8 mouse cellular contexts compared by ENCODE assay signal in genomic region chr7:29908130-29908950, GRCm38 (mm10). TPM values are rescaled to one million over a fixed set of nuclear protein-coding genes. Genes with fewer than 3 reads are reported as not detected.
A peak's percentile ranks its signal among the peaks of the same experiment; 100 is the strongest.
DNase-seq lines count a peak whose midpoint lies in the region; ATAC-seq and TF ChIP-seq lines count a peak whose summit lies in the region.

Zfp383 (plus strand) TSS chr7:29908223.

- under 1% methylated on average over 33 of the region's 33 CpGs for WGBS in forebrain, embryonic 16.5 days
- under 1% methylated on average over 33 of the region's 33 CpGs for WGBS in lung, embryonic 14.5 days
- 0% methylated on average over 33 of the region's 33 CpGs for WGBS in olfactory bulb, adult 2 months
- 2% methylated on average over 33 of the region's 33 CpGs for WGBS in thymus, adult 2 months

- ATAC-seq in forebrain, embryonic 16.5 days = peak; percentile 88
- peak; percentile 88 for ATAC-seq in lung, embryonic 14.5 days (ENCODE audit: insufficient read depth)

- peak within 1 kb of the TSS; percentile 59 for H3K4me2 ChIP-seq in forebrain, embryonic 16.5 days (ENCODE audit: low read length)
- peak within 1 kb of the TSS; percentile 75 for H3K4me2 ChIP-seq in lung, embryonic 14.5 days

- H3K36me3 ChIP-seq in MEL (ENCODE audit: control insufficient read depth in 1 of 2, insufficient read depth in 2 of 2, low read length in 2 of 2) = no peaks in the 10 kb centered on the region; a peak in 1 of 4 replicates
- peaks cover 9% of the 10 kb centered on the region for H3K36me3 ChIP-seq in forebrain, embryonic 16.5 days (ENCODE audit: control insufficient read depth, insufficient read depth)
- peaks cover 30% of the 10 kb centered on the region for H3K36me3 ChIP-seq in lung, embryonic 14.5 days (ENCODE audit: insufficient read depth)
- no peaks in the 10 kb centered on the region for H3K36me3 ChIP-seq in thymus, adult 2 months (ENCODE audit: control insufficient read depth, insufficient read depth, low read length)

- TF ChIP-seq EP300 in MEL (IDR thresholded peaks at IDR 0.05; ENCODE audit: low read depth in 1 of 2, low read length in 2 of 2) = no peak

- no peaks in the 10 kb centered on the region for H3K27me3 ChIP-seq in MEL (ENCODE audit: control insufficient read depth in 1 of 2, insufficient read depth in 2 of 2, low read length in 2 of 2)
- H3K27me3 ChIP-seq in forebrain, embryonic 16.5 days (replicated peaks; ENCODE audit: control insufficient read depth, insufficient read depth, low read length) = no peaks in the 10 kb centered on the region
- no peaks in the 10 kb centered on the region for H3K27me3 ChIP-seq in lung, embryonic 14.5 days (ENCODE audit: insufficient read depth, low read length)
- H3K27me3 ChIP-seq in thymus, adult 2 months (ENCODE audit: control insufficient read depth, insufficient read depth, low read length) = no peaks in the 10 kb centered on the region

- TF ChIP-seq RAD21 in MEL (IDR thresholded peaks at IDR 0.05; ENCODE audit: low read depth, low read length) = no peak

- H3K4me3 ChIP-seq in MEL (ENCODE audit: control insufficient read depth in 1 of 2, insufficient read depth in 1 of 2, low read depth in 2 of 2, low read length in 2 of 2) = peak within 1 kb of the TSS; percentile 53 to 82
- H3K4me3 ChIP-seq in forebrain, embryonic 16.5 days (replicated peaks; ENCODE audit: low read length) = peak within 1 kb of the TSS; percentile 69
- H3K4me3 ChIP-seq in layer of hippocampus, adult 2 months = peak within 1 kb of the TSS; percentile 76
- peak within 1 kb of the TSS; percentile 70 for H3K4me3 ChIP-seq in lung, embryonic 14.5 days (ENCODE audit: low read depth, low read length)
- H3K4me3 ChIP-seq in olfactory bulb, adult 2 months (ENCODE audit: insufficient read depth, low read depth, low read length) = peak within 1 kb of the TSS; percentile 83
- peak within 1 kb of the TSS; percentile 51 for H3K4me3 ChIP-seq in thymus, adult 2 months (ENCODE audit: control insufficient read depth, insufficient read depth, low read length)

- peaks cover 0 to 5% of the 10 kb centered on the region in 2 experiments; a peak in 1 of 4 replicates for H3K4me1 ChIP-seq in MEL (ENCODE audit: control insufficient read depth in 1 of 2, insufficient read depth in 2 of 2, low read length in 2 of 2)
- H3K4me1 ChIP-seq in forebrain, embryonic 16.5 days (replicated peaks; ENCODE audit: control insufficient read depth, insufficient read depth, low read length) = peaks cover 21% of the 10 kb centered on the region
- H3K4me1 ChIP-seq in lung, embryonic 14.5 days (ENCODE audit: insufficient read depth) = no peaks in the 10 kb centered on the region
- H3K4me1 ChIP-seq in olfactory bulb, adult 2 months (ENCODE audit: control insufficient read depth, insufficient read depth, low read length) = peaks cover 3% of the 10 kb centered on the region; the same call in 1 of the 2 replicates
- H3K4me1 ChIP-seq in thymus, adult 2 months (replicated peaks; ENCODE audit: control insufficient read depth, insufficient read depth, low read length) = peaks cover 4% of the 10 kb centered on the region; the same call in 1 of the 2 replicates

- H3K27ac ChIP-seq in MEL (ENCODE audit: control insufficient read depth, low read depth, low read length) = peak within 1 kb of the TSS; percentile 70
- H3K27ac ChIP-seq in forebrain, embryonic 16.5 days (ENCODE audit: low read length) = peak within 1 kb of the TSS; percentile 99
- H3K27ac ChIP-seq in layer of hippocampus, adult 2 months = peak within 1 kb of the TSS; percentile 98
- peak within 1 kb of the TSS; percentile 87 for H3K27ac ChIP-seq in lung, embryonic 14.5 days (ENCODE audit: low read depth)
- peak within 1 kb of the TSS; percentile 97 for H3K27ac ChIP-seq in olfactory bulb, adult 2 months (ENCODE audit: insufficient read depth, low read depth, low read length)
- peak within 1 kb of the TSS; percentile 51; the same call in 1 of the 2 replicates for H3K27ac ChIP-seq in thymus, adult 2 months (ENCODE audit: control insufficient read depth, insufficient read depth, low read length)

- H3K9me3 ChIP-seq in MEL (replicated peaks; ENCODE audit: insufficient read depth, low read length) = no peaks in the 10 kb centered on the region
- no peaks in the 10 kb centered on the region for H3K9me3 ChIP-seq in forebrain, embryonic 16.5 days (ENCODE audit: control insufficient read depth, low read length)
- no peaks in the 10 kb centered on the region for H3K9me3 ChIP-seq in lung, embryonic 14.5 days (ENCODE audit: low read depth, low read length)

- no peaks in the 10 kb centered on the region for H3K79me2 ChIP-seq in MEL (ENCODE audit: control insufficient read depth, insufficient read depth, low read length, poor library complexity)

- H3K9ac ChIP-seq in MEL (ENCODE audit: control insufficient read depth, low read depth, low read length, poor library complexity, severe bottlenecking) = peak within 1 kb of the TSS; percentile 63
- peak within 1 kb of the TSS; percentile 74 for H3K9ac ChIP-seq in forebrain, embryonic 16.5 days (replicated peaks; ENCODE audit: low read depth, low read length)
- H3K9ac ChIP-seq in lung, embryonic 14.5 days = peak within 1 kb of the TSS; percentile 77

- TF ChIP-seq CTCF in MEL (IDR thresholded peaks at IDR 0.05 in 2 of 3, conservative IDR thresholded peaks at IDR 0.05 in 1 of 3; ENCODE audit: control insufficient read depth in 1 of 3, insufficient read depth in 1 of 3, low read depth in 2 of 3, low read length in 3 of 3, poor library complexity in 1 of 3, severe bottlenecking in 1 of 3) = no peak
- TF ChIP-seq CTCF in layer of hippocampus, adult 2 months (conservative IDR thresholded peaks at IDR 0.05) = 0 out of 2 replicates have a peak, but pooled peaks have one; percentile 3
- no peak for TF ChIP-seq CTCF in lung, embryonic 14.5 days (IDR thresholded peaks at IDR 0.05; ENCODE audit: low read depth)
- TF ChIP-seq CTCF in olfactory bulb, adult 2 months (IDR thresholded peaks at IDR 0.05; ENCODE audit: insufficient read depth, low read depth, low read length) = no peak
- TF ChIP-seq CTCF in thymus, adult 2 months (IDR thresholded peaks at IDR 0.05; ENCODE audit: borderline replicate concordance, control insufficient read depth, extremely low read depth, insufficient read depth, low read length, poor library complexity) = no peak

- TF ChIP-seq POLR2A in MEL (IDR thresholded peaks at IDR 0.05; ENCODE audit: control insufficient read depth in 1 of 2, insufficient read depth in 1 of 2, low read depth in 1 of 2, low read length in 2 of 2, poor library complexity in 1 of 2) = no peak
- TF ChIP-seq POLR2A in olfactory bulb, adult 2 months (IDR thresholded peaks at IDR 0.05; ENCODE audit: insufficient read depth, low read depth, low read length) = peak; percentile 34; the same call in 1 of the 2 replicates
- TF ChIP-seq POLR2A in thymus, adult 2 months (IDR thresholded peaks at IDR 0.05; ENCODE audit: control insufficient read depth, extremely low read depth, insufficient read depth, low read length, poor library complexity) = no peak

- peak; percentile 90 for DNase-seq in MEL (ENCODE audit: low read depth, low spot score)
- DNase-seq in cerebellum, adult 18-20 months = peak; percentile 83 to 85
- peak; percentile 81 to 90 for DNase-seq in heart, postnatal 36 days
- DNase-seq in layer of hippocampus, adult 2 months (ENCODE audit: low spot score in 2 of 2) = peak; percentile 78 to 83
- DNase-seq in lung, embryonic 14.5 days = peak; percentile 96
- peak; percentile 82 for DNase-seq in thymus, adult 2 months

- intact Hi-C loops in heart, postnatal 36 days (cut with DNase I) = loop anchor here (2.0 kb wide), 3 partner anchors 46 to 74 kb away; partner anchors contain the start of genes Zfp420, Zfp568 and Zfp74

TF ChIP-seq in MEL, 35 proteins besides CTCF, POLR2A, EP300 and RAD21 (continues in another document):
- TF ChIP-seq USF1 (IDR thresholded peaks at IDR 0.05; ENCODE audit: low read depth, low read length) = no peak
- TF ChIP-seq ZMIZ1 (IDR thresholded peaks at IDR 0.05; ENCODE audit: low read depth, low read length) = no peak
- TF ChIP-seq POLR2AphosphoS5 (IDR thresholded peaks at IDR 0.05; ENCODE audit: borderline replicate concordance, low read depth, low read length) = no peak
- no peak for TF ChIP-seq SMC3 (IDR thresholded peaks at IDR 0.05; ENCODE audit: low read depth, low read length)
- peak; percentile 46; the same call in 1 of the 2 replicates for TF ChIP-seq ELF1 (IDR thresholded peaks at IDR 0.05; ENCODE audit: low read depth, low read length)
- TF ChIP-seq MAX (IDR thresholded peaks at IDR 0.05; ENCODE audit: low read length) = peak; percentile 10; the same call in 1 of the 2 replicates
- TF ChIP-seq ZNF384 (IDR thresholded peaks at IDR 0.05; ENCODE audit: low read depth, low read length) = no peak; the same call in 1 of the 2 replicates
- no peak for TF ChIP-seq TAL1 (IDR thresholded peaks at IDR 0.05; ENCODE audit: low read length)
- no peak for TF ChIP-seq CHD1 (IDR thresholded peaks at IDR 0.05; ENCODE audit: low read depth, low read length)
- peak; percentile 80 for TF ChIP-seq SIN3A (IDR thresholded peaks at IDR 0.05; ENCODE audit: low read length)
- no peak for TF ChIP-seq GABPA (IDR thresholded peaks at IDR 0.05; ENCODE audit: low read depth, low read length)
- peak; percentile 80 for TF ChIP-seq KAT2A (conservative IDR thresholded peaks at IDR 0.05; ENCODE audit: low read depth, low read length)
- no peak for TF ChIP-seq MAFK (IDR thresholded peaks at IDR 0.05; ENCODE audit: borderline replicate concordance, low read depth, low read length)
- no peak; the same call in 1 of the 2 replicates for TF ChIP-seq NELFE (IDR thresholded peaks at IDR 0.05; ENCODE audit: low read depth, low read length)
- no peak for TF ChIP-seq POLR2AphosphoS2 (IDR thresholded peaks at IDR 0.05; ENCODE audit: low read length)
- no peak for TF ChIP-seq JUND (IDR thresholded peaks at IDR 0.05; ENCODE audit: low read depth, low read length)
- TF ChIP-seq CHD2 (IDR thresholded peaks at IDR 0.05; ENCODE audit: low read length) = no peak
- TF ChIP-seq GATA1 (IDR thresholded peaks at IDR 0.05; ENCODE audit: low read depth, low read length) = no peak
- peak; percentile 65 for TF ChIP-seq NRF1 (IDR thresholded peaks at IDR 0.05; ENCODE audit: insufficient read depth, low read depth, low read length, poor library complexity, severe bottlenecking)

RNA-seq across cellular contexts. Expression of gene Zfp383, which starts in this region (rescaled TPM):
- total RNA-seq in MEL (2012; rRNA removed) = 0.78 and 0.89 TPM in 2 replicates
- 1 to 10 TPM in 1 of 2 experiments, not detected in 1; 1.4 TPM for polyA plus RNA-seq in MEL (2012; ENCODE audit: insufficient read depth in 1 of 2, insufficient read length in 2 of 2, low read depth in 1 of 2, low replicate concordance in 2 of 2, missing spikeins in 1 of 2)
- polyA plus RNA-seq in forebrain, embryonic 16.5 days (2015; fragmentation: Nextera tagmentation; extraction: Ambion mirVana) = 7.5 and 7.8 TPM in 2 replicates
- 1 to 10 TPM; 6.1 to 9.9 TPM for total RNA-seq in heart, postnatal 36 days (2021)
- 1 to 10 TPM; 8.4 to 9.1 TPM for total RNA-seq in layer of hippocampus, adult 2 months (2021)
- polyA plus RNA-seq in lung, embryonic 14.5 days (2014; fragmentation: Nextera tagmentation; extraction: Ambion mirVana) = 4.6 and 5.7 TPM in 2 replicates
- polyA plus RNA-seq in olfactory bulb, adult 2 months (2012; ENCODE audit: insufficient read depth, insufficient read length, low replicate concordance, missing spikeins) = not detected in 2 replicates
- 0.36 and 0.63 TPM in 2 replicates for polyA plus RNA-seq in thymus, adult 2 months (2012; rRNA removed)

Comparison
In these comparisons a context has a peak if more than half of its experiments do, and no peak if none do; other contexts are left out.
1. Peak in every context shown above with its lines: DNase-seq, ATAC-seq, H3K4me3 ChIP-seq and H3K27ac ChIP-seq.
2. Peak in DNase-seq, H3K4me3 ChIP-seq and H3K27ac ChIP-seq in thymus, adult 2 months; RNA of the gene not detected or under 1 TPM.